Mouse (Mus musculus): ENCODE data around the gene Rad51d. TPM values are rescaled to one million over a fixed set of nuclear protein-coding genes. Genes with fewer than 3 reads are reported as not detected.

Rad51d gene
- polyA plus RNA-seq, 1 experiment from 2014 or later: 14.4 TPM

GRCm38 (mm10) chr11:82856032-82856431 is 34.4 kb downstream of the Rad51d start:
- 0 out of 2 replicates have a peak, but pooled peaks cover 3% of the 10 kb centered on the region for H3K4me1 ChIP-seq (ENCODE audit: control insufficient read depth, insufficient read depth, low read length)
- no peak overlapping the region for H3K9ac ChIP-seq (replicated peaks; ENCODE audit: low read depth, low read length)
- H3K27ac ChIP-seq (ENCODE audit: low read length): no peak overlapping the region
- H3K36me3 ChIP-seq (ENCODE audit: control insufficient read depth, insufficient read depth, low read length): no peaks in the 10 kb centered on the region
- ATAC-seq (ENCODE audit: insufficient number of reproducible peaks, insufficient read depth, low FRiP score, low read depth): no peak; the same call in 1 of the 2 replicates
- no peaks in the 10 kb centered on the region for H3K9me3 ChIP-seq (ENCODE audit: control insufficient read depth, low read depth, low read length)
- no peaks in the 10 kb centered on the region for H3K27me3 ChIP-seq (ENCODE audit: control insufficient read depth, insufficient read depth, low read length)
- WGBS: 74% methylated on average over 10 of the region's 10 CpGs
- H3K4me3 ChIP-seq (ENCODE audit: low read depth, low read length): no peak overlapping the region
- H3K4me2 ChIP-seq (replicated peaks; ENCODE audit: low read depth, low read length): no peak overlapping the region

DNA sequence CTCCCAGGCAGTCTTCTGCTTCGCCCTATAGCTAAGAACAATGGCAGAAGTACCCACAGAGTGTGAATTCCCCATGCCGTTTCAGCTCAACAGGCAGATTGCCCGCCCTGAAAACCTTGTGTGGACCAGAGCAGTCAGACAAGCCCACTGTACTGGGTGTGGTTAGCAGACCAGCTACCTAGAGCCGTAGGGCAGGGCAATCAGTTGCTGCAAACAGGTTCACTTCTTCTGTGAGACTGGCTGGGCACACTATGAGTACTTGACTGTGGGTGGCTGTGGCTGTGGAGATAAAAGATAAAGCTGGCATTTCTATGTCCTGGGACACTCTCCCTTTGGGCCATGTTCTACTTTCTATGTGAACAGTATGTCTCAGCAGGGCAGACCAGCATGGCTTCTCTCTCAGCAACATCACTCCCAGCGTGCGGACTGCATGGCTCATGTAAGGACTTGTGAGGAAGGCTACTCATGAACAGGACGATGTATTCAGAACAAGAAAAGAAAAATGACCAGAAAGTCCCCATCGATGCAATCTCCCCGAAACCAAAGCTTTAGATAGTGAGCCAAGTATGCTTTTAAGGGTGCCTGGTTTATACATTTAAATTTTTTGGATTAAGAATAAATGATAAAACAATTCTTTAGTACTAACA is 35.0 kb downstream of the Rad51d start:
- Histone ChIP-seq H3K4me1 (ENCODE audit: control insufficient read depth, insufficient read depth, low read length) (0 out of 2 replicates have a peak, but pooled peaks cover 3% of the 10 kb centered on the region), H3K36me3 (ENCODE audit: control insufficient read depth, insufficient read depth, low read length) (no peaks in the 10 kb centered on the region), H3K9ac (replicated peaks; ENCODE audit: low read depth, low read length) (no peak overlapping the region), H3K4me3 (ENCODE audit: low read depth, low read length) (no peak overlapping the region), H3K9me3 (ENCODE audit: control insufficient read depth, low read depth, low read length) (no peaks in the 10 kb centered on the region), H3K27ac (ENCODE audit: low read length) (peak overlapping the region; percentile 72), H3K4me2 (replicated peaks; ENCODE audit: low read depth, low read length) (no peak overlapping the region), H3K27me3 (ENCODE audit: control insufficient read depth, insufficient read depth, low read length) (no peaks in the 10 kb centered on the region)
- ATAC-seq (ENCODE audit: insufficient number of reproducible peaks, insufficient read depth, low FRiP score, low read depth): peak; percentile 83; the same call in 1 of the 2 replicates
- WGBS: 65% methylated on average over 9 of the region's 9 CpGs

DNA sequence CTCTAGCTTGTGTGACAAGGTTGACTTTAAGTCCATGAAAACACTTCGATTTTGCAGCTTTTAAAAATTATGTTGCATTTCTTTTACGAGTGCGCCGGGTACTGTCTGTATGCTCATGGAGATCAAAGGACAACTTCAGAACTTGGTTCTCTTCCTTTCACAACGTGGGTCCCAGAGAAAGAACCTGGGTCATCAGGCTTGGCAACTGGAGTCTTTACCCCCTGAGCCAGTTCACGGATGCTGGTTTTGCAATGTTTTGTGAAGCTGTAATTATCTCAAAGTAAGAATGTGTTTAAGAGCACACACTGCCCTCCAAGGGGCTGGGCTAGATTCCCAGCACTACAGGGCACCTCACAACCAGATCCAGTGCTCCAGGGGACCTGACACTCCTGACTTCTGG is 36.3 kb downstream of the Rad51d start:
- H3K36me3 ChIP-seq (ENCODE audit: control insufficient read depth, insufficient read depth, low read length): no peaks in the 10 kb centered on the region
- no peak for ATAC-seq (ENCODE audit: insufficient number of reproducible peaks, insufficient read depth, low FRiP score, low read depth)
- no peak overlapping the region for H3K4me3 ChIP-seq (ENCODE audit: low read depth, low read length)
- H3K27ac ChIP-seq (ENCODE audit: low read length): no peak overlapping the region
- no peak overlapping the region for H3K9ac ChIP-seq (replicated peaks; ENCODE audit: low read depth, low read length)
- H3K4me1 ChIP-seq (ENCODE audit: control insufficient read depth, insufficient read depth, low read length): 0 out of 2 replicates have a peak, but pooled peaks cover 3% of the 10 kb centered on the region
- H3K27me3 ChIP-seq (ENCODE audit: control insufficient read depth, insufficient read depth, low read length): no peaks in the 10 kb centered on the region
- no peak overlapping the region for H3K4me2 ChIP-seq (replicated peaks; ENCODE audit: low read depth, low read length)
- no peaks in the 10 kb centered on the region for H3K9me3 ChIP-seq (ENCODE audit: control insufficient read depth, low read depth, low read length)
- 84% methylated on average over 6 of the region's 6 CpGs for WGBS

DNA sequence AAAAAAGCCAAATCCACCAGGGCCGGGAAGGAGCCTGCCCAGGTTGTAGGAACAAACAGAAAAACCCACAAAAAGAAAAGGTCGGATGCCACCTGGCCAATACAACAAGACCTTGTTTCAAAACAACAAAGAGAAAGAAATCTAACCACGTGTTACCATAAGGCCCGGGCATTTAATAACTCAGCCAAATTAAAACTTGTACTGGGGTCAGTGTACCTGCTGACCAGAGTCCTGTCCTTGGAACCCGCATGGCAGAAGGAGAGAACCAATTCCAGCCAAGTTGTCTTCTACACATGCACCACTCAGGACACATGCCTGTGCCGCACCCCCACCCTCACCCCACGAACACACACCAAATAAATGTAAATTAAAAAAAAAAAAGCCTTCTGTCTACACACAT is 37.5 kb downstream of the Rad51d start:
- WGBS: 85% methylated on average over 7 of the region's 7 CpGs
- Histone ChIP-seq H3K27me3 (ENCODE audit: control insufficient read depth, insufficient read depth, low read length) (no peaks in the 10 kb centered on the region), H3K4me3 (ENCODE audit: low read depth, low read length) (no peak overlapping the region), H3K9ac (replicated peaks; ENCODE audit: low read depth, low read length) (no peak overlapping the region), H3K27ac (ENCODE audit: low read length) (no peak overlapping the region), H3K9me3 (ENCODE audit: control insufficient read depth, low read depth, low read length) (no peaks in the 10 kb centered on the region), H3K36me3 (ENCODE audit: control insufficient read depth, insufficient read depth, low read length) (no peaks in the 10 kb centered on the region), H3K4me2 (replicated peaks; ENCODE audit: low read depth, low read length) (no peak overlapping the region), H3K4me1 (ENCODE audit: control insufficient read depth, insufficient read depth, low read length) (0 out of 2 replicates have a peak, but pooled peaks cover 3% of the 10 kb centered on the region)
- ATAC-seq (ENCODE audit: insufficient number of reproducible peaks, insufficient read depth, low FRiP score, low read depth): no peak

- no peaks in the 10 kb centered on the region for H3K36me3 ChIP-seq (ENCODE audit: control insufficient read depth, insufficient read depth, low read length)
- no peak overlapping the region for H3K4me3 ChIP-seq (ENCODE audit: low read depth, low read length)
- H3K27me3 ChIP-seq (ENCODE audit: control insufficient read depth, insufficient read depth, low read length): no peaks in the 10 kb centered on the region
- no peak for ATAC-seq (ENCODE audit: insufficient number of reproducible peaks, insufficient read depth, low FRiP score, low read depth)
- WGBS: 82% methylated on average over 10 of the region's 10 CpGs
- no peak overlapping the region for H3K27ac ChIP-seq (ENCODE audit: low read length)
- H3K9me3 ChIP-seq (ENCODE audit: control insufficient read depth, low read depth, low read length): no peaks in the 10 kb centered on the region
- H3K9ac ChIP-seq (replicated peaks; ENCODE audit: low read depth, low read length): no peak overlapping the region
- 0 out of 2 replicates have a peak, but pooled peaks cover 3% of the 10 kb centered on the region for H3K4me1 ChIP-seq (ENCODE audit: control insufficient read depth, insufficient read depth, low read length)
- no peak overlapping the region for H3K4me2 ChIP-seq (replicated peaks; ENCODE audit: low read depth, low read length)
These were observed 37.9 kb downstream of the Rad51d start for GRCm38 (mm10) chr11:82852540-82852939.

- Histone ChIP-seq H3K36me3 (ENCODE audit: control insufficient read depth, insufficient read depth, low read length) (no peaks in the 10 kb centered on the region), H3K4me2 (replicated peaks; ENCODE audit: low read depth, low read length) (no peak overlapping the region), H3K4me3 (ENCODE audit: low read depth, low read length) (no peak overlapping the region), H3K27me3 (ENCODE audit: control insufficient read depth, insufficient read depth, low read length) (no peaks in the 10 kb centered on the region), H3K9ac (replicated peaks; ENCODE audit: low read depth, low read length) (no peak overlapping the region), H3K4me1 (ENCODE audit: control insufficient read depth, insufficient read depth, low read length) (0 out of 2 replicates have a peak, but pooled peaks cover 3% of the 10 kb centered on the region), H3K27ac (ENCODE audit: low read length) (no peak overlapping the region), H3K9me3 (ENCODE audit: control insufficient read depth, low read depth, low read length) (no peaks in the 10 kb centered on the region)
- ATAC-seq (ENCODE audit: insufficient number of reproducible peaks, insufficient read depth, low FRiP score, low read depth): no peak
- 82% methylated on average over 11 of the region's 11 CpGs for WGBS
These were observed 38.3 kb downstream of the Rad51d start for GRCm38 (mm10) chr11:82852115-82852514.

- ATAC-seq (ENCODE audit: insufficient number of reproducible peaks, insufficient read depth, low FRiP score, low read depth): no peak
- Histone ChIP-seq H3K4me3 (ENCODE audit: low read depth, low read length) (no peak overlapping the region), H3K9ac (replicated peaks; ENCODE audit: low read depth, low read length) (no peak overlapping the region), H3K27ac (ENCODE audit: low read length) (no peak overlapping the region), H3K9me3 (ENCODE audit: control insufficient read depth, low read depth, low read length) (no peaks in the 10 kb centered on the region), H3K4me2 (replicated peaks; ENCODE audit: low read depth, low read length) (no peak overlapping the region), H3K4me1 (ENCODE audit: control insufficient read depth, insufficient read depth, low read length) (peaks cover 9% of the 10 kb centered on the region; the same call in 1 of the 2 replicates), H3K36me3 (ENCODE audit: control insufficient read depth, insufficient read depth, low read length) (no peaks in the 10 kb centered on the region), H3K27me3 (ENCODE audit: control insufficient read depth, insufficient read depth, low read length) (no peaks in the 10 kb centered on the region)
- 79% methylated on average over 5 of the region's 5 CpGs for whole genome bisulfite sequencing
These were observed 40.2 kb downstream of the Rad51d start for GRCm38 (mm10) chr11:82850259-82850658.

DNA sequence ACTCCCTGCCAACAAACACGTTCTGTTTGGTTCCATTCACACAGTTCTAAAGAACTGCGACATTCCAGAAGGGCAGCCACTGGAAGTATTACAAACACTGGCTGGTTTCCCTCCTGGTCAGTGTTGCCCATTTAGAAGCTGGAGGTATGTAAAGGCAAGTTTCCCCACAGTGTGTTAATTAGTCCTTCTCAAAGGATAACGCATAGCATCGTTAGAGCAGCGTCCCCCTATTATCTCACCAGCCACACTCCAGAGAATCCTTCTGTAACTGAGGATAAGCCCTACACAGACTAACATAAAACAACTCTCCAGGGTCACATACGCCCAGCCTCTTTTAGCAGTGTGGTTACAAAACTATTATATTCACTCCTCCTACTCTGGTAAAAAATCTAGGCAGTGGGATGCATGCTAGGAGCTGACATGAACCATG is 42.8 kb downstream of the Rad51d start:
- H3K9me3 ChIP-seq (ENCODE audit: control insufficient read depth, low read depth, low read length): no peaks in the 10 kb centered on the region
- WGBS: 66% methylated on average over 6 of the region's 6 CpGs
- H3K27ac ChIP-seq (ENCODE audit: low read length): no peak overlapping the region
- peak; percentile 40; the same call in 1 of the 2 replicates for ATAC-seq (ENCODE audit: insufficient number of reproducible peaks, insufficient read depth, low FRiP score, low read depth)
- H3K9ac ChIP-seq (replicated peaks; ENCODE audit: low read depth, low read length): no peak overlapping the region
- peaks cover 8% of the 10 kb centered on the region; the same call in 1 of the 2 replicates for H3K4me1 ChIP-seq (ENCODE audit: control insufficient read depth, insufficient read depth, low read length)
- no peaks in the 10 kb centered on the region for H3K36me3 ChIP-seq (ENCODE audit: control insufficient read depth, insufficient read depth, low read length)
- H3K27me3 ChIP-seq (ENCODE audit: control insufficient read depth, insufficient read depth, low read length): no peaks in the 10 kb centered on the region
- no peak overlapping the region for H3K4me2 ChIP-seq (replicated peaks; ENCODE audit: low read depth, low read length)
- no peak overlapping the region for H3K4me3 ChIP-seq (ENCODE audit: low read depth, low read length)

Measured in stomach, embryonic 14.5 days (tissue).